Mouse (Mus musculus) adrenal gland, adult 18-20 months (tissue): ENCODE results near the gene Tmem262. TPM values are rescaled to one million over a fixed set of nuclear protein-coding genes. Genes with fewer than 3 reads are reported as not detected.
"Not testable (repeated sequence)": the region's sequence is repeated elsewhere in the genome, so short reads cannot be mapped to it uniquely, and the experiment has no call there.

ENCODE experiments used
- DNase-seq, 2 experiments: peaks; one replicate each; pipeline ENCODE4 v3.0.0; 2021 to 2022; ENCODE audit warnings: low spot score in 2 of 2
- long read RNA-seq, 2 experiments: library from polyadenylated mRNA; stranded (forward); transcript quantifications; one replicate each; pipeline ENCODE4 v2.0.0; 2021
- total RNA-seq, 2 experiments: library from RNA; stranded (reverse); gene quantifications; 1 replicate in 1 of 2; 2 replicates in 1 of 2; pipeline ENCODE4 v1.2.3; 2021

Tmem262 gene
- not detected for total RNA-seq
- long read RNA-seq, experiment 1: 0 reads
- long read RNA-seq, experiment 2: 0 reads

DNA sequence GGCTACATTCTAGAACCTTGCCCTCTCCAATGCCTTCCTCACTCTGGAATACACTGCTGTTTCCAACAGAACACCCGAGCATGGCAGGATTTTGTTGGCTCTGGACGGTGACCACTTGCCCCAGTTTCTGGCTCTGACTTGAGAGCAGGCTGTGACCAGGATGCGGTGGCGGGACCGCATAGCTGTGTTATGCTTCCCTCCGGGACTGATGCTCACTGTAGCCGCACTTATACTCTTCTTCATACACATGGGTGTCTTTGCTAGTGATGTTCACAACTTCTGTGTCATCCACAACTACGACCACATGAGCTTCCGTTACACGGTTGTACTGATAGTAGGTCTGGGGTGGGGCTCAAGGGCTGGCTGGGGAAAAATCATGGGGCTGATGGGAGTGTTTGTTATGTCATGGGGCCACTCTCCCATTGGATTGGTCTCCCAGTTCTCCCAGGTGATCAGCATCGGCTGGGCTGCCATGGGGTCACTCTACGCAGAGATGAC lies at the start of gene Tmem262:
Gene Tmem262, plus strand, starts transcription at position 51 of the 498 bp plus-strand sequence.
- DNase-seq: no peak

DNA sequence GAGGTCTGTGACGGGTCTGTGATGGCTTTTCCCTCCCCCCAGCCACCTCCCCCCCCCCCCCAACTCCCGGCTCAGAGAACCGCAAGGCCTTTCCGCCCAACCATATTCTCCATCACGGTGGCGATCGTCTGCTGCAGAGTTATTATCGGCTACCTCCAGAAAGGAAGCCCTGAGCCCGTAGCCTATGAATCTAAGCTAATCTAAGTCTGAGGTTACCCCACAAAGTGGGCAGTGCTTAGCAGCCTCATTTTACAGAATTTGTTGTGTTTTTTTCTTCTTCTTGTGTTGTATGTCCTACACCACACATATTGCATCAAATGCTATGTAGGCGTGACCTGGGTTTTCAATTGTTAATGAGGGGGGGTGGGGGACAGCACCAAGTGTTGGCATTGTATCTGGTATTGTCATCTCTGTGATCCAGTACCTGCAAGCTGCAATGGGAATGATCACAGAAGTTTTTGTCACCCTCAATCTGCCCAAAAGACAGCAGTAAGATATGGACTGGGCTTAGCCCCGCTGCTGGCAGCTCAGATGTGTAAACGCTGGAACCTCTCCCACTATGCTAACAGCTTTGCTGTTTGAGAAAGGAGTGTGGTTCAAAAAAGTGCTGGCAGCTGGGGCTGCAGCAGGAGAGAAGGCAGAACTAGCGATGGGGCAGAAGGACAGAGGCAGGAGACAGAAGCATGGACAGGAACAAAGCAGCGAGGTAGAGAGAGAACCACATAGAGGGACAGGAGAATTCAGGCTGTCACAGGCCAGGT lies 49.1 kb upstream of the Tmem262 start:
- no peak for DNase-seq

DNA sequence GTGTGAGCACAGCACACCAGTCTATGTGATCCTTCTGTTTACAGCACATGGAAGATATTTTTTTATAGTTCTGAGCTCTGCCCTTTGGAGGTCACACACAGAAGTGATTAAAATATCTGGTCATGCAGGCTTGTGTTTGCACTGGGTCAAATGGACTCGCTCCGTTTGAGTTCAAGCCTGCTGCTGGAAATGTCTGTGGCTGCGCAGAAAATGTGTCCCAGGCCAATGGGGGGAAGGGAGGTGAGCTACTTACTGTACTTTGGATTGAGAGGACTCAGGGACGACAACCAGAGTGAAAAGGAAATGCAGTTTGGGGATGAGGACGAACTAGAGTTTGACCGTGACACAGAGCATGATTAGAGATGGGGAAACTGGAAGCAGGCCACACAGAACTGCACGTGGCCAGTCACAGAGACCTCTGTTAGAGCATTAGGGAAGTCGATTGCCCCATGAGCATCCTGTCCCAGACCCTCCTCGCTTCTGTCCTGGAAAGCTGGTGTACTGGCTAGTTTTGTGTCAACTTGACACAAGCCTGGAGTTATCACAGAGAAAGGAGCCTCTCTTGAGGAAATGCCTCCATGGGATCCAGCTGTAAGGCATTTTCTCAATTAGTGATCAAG lies 43.8 kb upstream of the Tmem262 start:
- DNase-seq: no peak

DNA sequence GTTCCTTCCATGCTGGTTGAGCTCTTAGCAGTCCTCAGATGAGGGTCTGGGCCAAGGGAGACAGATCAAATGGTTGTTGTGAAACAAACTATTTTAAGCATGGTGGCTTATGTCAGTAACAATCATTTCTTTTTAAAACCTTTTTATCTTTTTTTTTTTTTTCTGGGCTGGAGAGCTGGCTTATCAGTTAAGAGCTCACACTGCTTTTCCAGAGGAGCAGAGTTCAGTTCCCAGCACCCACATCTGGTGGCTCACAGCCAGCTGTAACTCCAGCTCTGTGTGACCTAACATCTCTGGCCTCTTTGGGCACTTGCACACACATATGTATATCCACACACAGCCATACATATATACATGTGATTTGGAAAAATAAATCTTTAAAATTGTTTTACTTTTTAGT lies 42.1 kb upstream of the Tmem262 start:
- no peak for DNase-seq

DNA sequence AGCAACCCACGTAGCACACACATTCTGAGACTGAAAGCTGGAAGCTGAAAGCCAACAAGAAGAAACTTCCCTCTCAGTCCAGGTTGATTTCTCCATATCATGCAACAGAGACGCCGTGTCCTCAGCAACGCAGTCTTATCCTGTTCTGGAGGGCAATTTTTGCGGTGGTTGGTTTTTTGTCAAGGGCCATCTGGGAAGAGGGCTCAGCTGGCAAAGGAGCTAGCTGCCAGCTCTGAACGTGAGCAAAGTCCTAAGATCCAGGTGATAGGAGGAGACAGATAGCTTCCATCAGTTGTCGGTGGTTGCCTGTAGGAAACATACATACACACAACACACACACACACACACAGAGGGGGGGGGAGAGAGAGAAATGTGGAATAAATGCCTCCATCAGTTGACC lies 41.5 kb upstream of the Tmem262 start:
- no peak for DNase-seq

DNA sequence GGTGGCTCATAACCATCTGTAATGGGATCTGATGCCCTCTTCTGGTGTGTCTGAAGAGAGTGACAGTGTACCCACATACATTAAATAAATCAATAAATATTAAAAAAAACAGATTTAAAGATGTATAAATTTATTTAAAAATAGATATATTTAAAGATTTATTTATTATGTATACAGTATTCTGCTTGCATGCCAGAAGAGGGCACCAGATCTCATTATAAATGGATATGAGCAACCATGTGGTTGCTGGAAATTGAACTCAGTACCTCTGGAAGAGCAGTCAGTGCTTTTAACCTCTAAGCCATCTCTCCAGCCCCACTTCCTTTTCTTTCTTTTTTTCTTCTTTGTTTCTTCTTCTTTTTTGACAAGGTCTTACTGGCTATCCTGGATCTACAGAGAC lies 39.8 kb upstream of the Tmem262 start:
- no peak for DNase-seq

DNA sequence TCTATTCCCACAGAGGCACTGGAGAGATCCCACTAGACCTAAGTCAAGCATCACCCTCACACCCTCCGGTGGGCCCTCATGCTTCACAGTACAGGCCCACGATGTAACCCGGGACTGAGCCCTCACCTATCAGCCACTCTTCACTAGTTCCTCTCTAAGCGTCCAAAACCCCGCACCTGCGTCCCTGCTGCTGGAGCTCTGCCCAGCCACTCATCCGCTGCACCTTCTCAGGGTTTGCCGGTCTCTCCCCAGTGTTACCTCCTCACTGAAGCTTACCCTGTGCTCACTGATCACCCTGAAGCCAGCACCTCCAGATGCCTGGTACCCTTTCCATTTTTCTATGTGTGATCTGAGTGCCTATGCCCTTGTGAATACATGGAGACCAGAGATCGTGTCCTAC lies 37.5 kb upstream of the Tmem262 start:
- DNase-seq: no peak

DNA sequence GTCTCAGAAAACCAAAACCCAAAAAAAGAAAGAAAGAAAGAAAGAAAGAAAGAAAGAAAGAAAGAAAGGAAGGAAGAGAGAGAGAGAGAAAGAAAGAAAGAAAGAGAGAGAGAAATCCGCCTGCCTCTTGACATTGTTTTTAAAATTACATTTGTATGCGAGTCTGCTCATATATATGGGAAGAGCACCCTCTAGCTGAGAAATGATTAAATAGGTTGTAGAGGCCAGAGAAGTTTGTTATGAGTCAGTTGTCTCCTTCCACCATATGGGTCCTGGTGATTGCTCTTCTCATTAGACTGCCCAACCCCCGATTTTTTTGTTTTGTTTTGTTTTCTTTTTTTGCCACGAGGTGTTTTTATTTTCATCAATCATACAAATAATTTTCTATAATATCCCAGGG lies 35.7 kb upstream of the Tmem262 start:
- DNase-seq: not testable (repeated sequence)

DNA sequence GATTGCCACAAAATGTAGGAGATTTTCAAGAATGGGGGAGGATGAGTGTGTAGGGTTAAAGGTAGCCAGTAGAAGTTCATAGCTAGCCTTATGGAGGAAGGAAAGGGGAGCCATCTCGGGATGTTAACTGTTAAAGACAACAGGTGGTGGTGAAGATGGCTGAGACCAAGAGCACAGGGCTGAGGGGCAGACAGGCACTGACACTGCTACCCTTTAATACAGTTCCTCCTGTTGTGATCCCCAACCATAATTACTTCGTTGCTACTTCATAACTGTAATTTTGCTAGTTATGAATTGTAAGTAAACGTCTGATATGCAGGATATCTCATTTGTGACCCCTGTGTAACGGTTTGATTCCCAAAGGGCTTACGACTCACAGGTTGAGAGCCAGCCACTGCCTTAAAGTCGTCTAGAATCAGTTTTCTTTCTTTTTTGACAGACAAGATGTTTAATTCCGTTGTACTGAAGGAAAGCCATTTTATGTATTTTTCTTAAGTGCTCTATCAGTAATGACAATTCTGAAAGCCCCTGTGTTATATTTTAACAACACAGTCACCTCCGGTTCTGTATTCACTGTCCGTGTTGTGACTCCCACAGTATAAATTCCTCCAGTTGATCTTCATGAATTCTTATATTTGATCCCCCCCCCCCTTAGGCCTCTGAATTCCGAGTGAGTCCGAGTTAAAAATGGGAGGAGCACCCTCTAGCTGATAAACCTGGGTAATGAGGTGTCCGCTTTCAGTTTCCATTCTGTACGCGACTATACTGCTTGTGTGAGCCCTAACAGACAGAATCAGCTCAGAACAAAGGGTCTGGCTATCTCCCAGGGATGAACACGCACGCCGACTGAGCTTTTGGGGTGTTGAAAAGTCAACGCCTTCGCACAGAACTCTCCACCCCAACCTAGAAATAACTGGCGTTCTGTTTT lies 34.2 kb upstream of the Tmem262 start:
- DNase-seq: no peak

DNA sequence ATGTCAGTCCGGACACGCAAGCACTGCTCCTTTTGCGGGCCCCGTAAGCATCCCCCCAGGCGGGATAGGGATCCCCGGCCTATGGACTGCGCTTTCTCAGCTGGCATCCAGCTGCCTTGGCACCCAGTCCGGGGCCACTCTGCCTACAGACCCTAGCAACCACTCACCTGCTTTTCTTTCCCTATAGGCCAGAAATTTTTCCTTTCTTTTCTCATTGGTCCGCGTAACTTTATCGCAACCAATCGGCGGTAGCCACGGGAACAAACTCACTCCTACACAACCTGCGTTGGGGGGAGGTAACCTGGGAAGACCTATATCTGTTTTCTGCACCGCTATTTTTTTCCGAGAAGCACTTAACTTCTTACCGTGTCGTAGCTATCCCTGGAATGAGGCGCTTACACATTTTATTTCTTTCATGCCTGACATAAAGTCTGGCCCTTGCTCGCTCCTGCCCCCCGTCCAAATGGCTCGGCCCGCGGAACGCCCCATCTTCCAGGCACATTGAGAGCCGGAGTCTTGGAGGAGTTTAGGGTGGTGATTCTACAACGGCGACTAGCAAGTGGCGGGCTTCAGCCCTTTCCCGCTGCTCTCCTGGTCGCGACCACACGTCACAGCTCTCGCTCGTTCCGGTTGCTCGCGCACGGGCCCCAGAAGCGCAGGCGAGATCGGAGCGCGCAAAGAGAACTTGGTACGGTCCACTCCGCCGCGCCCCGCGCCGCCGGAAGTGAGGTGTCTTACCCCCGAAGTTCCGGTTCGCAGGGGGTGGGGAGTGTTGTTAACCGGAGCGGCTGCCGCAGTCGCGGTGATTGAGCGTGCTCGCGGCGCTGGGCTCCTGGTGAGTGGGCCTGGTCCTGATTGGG lies 33.3 kb upstream of the Tmem262 start, which contains the start of gene Syvn1:
Gene Syvn1, plus strand, starts transcription at position 283 of the 860 bp plus-strand sequence.
- peak; percentile 87 to 92 for DNase-seq

DNA sequence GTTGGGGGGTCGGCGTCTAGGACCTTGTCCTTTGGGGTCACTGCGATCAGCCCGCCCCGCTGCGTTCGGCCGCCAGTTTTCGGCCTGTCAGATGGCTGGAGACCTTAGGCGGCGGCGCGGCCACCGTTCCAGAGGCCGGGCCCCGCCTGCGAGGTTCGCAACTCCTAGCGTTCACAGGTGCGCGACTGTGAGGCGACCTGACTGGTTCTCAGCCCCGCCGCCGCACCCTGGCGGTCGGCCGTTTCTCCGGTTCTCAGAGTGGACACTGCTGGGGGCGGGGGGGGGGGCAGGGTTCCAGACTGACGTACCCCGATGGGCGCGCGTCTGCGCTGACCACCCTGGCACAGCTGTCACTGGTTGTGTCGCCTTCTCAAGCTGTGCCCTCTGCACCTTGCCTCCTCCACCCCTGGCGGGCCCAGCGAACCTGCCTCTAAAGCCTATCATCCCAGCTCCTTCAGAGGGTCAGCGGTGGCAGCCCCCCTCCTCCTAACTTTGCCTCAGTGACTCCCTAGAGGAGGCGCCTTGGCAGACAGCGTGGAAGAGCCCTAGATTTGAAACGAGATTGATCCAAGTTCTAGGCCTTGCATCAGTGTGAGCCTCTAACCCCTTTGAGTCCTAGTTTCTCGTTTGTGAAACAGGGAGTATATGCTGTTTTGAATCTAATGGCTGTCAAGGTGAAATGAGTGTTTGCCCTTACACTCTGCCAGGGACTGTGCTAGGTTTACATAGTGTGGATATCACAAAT lies 32.5 kb upstream of the Tmem262 start:
- DNase-seq: no peak

DNA sequence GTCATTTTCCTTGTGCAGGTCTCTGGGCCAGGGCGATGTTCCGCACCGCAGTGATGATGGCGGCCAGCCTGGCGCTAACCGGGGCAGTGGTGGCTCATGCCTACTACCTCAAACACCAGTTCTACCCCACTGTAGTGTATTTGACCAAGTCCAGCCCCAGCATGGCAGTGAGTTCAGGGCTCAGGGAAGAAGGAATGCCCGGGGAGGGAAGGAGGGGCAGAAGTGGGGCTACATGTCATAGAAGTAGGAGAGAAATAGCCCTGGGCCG lies 32.0 kb upstream of the Tmem262 start:
- no peak for DNase-seq

DNA sequence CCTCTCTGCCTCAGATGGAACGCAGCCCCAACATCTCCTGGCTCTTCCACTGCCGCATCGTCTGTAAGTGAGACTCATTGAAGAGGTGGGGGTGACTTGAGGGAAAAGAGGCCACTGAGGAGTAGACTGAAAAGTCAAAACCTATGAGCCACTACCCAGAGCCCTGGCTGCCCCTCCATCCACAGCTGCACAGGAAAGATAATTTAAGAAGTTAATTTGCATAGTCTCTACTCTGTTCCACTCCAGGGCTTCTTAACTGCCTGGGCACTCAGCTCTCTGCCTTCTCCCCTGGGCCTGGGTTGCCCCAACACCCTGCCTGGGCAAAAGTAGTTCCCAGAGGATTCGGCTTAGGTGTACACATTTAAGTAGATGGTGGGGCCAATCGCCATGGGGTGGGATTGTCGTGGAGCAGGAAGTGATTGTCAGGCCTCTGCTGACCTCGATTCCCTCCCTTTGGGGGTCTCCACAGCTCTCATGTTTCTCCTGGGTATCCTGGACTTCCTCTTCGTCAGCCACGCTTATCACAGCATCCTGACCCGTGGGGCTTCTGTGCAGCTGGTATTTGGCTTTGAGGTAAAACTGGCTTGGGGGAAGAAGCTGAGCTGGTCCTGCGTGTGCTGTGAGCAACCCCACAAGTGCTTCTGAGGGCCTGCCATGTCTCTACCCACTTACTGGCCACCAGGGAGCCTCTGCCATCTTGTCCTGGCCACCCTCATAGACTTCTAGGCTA lies 31.0 kb upstream of the Tmem262 start:
- DNase-seq: no peak

DNA sequence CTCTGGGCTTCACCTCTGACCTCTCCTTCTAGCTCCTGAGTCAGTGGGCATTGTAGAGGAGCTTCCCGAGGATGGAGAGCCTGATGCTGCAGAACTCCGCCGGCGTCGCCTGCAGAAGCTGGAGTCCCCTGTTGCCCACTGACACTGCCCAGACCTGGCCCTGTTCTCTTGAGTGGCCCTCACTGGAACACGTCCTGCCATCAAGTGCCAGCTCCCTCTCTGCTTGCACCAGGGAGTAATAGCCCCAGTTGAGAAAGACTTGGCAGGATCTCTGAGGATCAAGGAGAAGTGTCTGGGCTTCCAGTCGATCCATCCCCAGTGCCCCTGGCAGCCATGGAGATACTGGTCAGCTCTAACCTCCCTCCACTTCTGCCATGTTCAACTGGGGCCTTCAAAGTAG lies 27.3 kb upstream of the Tmem262 start:
- DNase-seq: no peak

DNA sequence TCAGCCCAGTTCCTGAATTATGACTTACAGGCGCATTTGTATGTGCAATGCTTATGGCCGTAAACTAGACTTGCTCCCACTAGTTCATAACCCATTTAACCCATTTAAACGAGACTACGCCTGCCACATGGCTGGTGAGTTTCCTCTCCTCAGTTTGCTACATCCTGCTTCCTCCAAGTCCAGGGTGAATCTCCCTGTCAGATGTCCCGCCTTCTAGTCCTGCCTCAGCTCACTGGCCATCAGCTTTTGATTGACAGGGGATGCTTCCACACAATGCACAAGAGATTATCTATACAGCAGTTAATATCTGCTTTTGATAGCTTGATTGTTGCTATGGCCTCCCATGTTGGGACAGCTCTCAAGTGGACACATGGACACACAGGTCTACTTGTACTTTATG lies 25.5 kb upstream of the Tmem262 start:
- no peak for DNase-seq

DNA sequence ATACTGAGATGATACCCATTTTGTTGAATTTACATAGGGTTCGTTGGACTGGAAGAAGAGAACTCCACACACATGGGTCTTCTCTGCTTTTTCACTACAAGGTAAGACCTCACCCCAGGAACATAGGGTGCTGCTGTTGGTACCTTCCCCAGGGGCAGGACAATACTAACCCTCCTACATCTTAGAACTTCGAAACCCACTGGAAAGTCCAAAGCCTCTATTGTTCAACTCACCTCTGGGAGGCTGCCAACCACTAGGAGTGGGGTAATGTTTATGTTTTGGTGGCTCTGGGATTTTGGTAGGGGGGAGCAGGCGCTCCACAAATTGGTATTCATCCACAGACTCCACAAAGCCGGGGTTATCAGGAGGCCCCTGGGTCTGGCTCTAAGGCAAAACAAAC lies 23.1 kb upstream of the Tmem262 start:
- peak in 1 of 2 experiments; percentile 17 for DNase-seq

DNA sequence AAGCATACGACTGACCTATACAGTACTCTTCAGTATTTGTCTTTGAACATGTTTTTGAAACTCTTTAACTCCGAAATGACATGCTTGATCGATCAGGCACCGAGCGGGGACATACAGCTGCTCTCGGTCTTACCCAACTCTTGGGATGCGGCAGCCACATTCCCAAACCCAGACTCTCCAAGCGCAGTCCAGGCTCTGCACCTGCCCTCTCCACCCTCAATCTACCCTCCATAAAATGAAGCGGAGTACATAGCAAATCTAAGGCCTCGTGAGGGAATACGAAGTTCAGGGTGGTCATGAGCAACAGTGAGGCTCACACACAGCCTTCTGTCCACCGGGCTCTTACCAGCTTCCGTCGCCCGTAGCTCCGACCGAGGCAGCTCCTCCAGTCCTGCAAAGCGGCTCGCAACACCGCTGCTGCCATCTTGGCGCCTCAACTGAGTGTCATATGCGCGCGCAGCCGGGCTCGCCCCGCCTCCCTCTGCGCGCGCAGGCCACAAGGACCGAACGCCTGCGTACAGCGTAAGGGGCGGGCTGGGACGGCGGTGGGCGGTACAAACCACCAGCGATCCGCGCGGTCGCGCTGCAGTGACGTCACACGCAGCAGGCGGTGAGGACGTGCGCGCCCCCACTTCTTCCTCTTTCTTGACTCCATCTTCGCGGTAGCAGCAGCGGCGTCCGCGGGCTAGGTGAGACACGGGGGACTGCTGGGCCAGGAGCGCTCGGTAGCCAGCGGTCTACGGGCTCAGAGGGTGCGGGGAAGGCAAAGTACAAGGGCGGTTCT lies 22.3 kb upstream of the Tmem262 start, which contains the start of the genes Mrpl49 and Fau:
Gene Mrpl49, minus strand, starts transcription at position 473 of the 784 bp plus-strand sequence.
Gene Fau, plus strand, starts transcription at position 532 of the 784 bp plus-strand sequence.
- peak; percentile 98 to 99 for DNase-seq

DNA sequence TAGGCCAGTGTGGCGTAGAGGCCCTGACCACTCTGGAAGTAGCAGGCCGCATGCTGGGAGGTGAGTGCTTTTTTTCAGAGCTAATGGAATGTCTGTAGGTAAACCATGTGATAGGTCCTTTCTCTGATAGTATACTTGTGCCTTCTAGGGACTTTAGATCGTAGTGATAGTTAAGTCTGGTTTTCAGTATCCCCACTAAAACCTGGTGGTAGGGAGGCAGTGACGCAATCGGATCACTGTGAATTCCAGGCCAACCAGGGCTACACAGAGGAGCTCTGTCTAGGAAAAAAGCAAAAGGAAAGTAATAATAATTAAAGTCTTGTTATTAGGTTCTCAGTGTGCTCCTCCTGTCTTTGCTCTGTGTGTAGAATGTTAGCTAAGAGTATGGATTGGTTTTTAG lies 21.3 kb upstream of the Tmem262 start:
- peak in 1 of 2 experiments; percentile 15 for DNase-seq
